Mouse (Mus musculus) limb, embryonic 10.5 days (tissue): ENCODE measurements around the gene Dnah7a. TPM values are rescaled to one million over a fixed set of nuclear protein-coding genes. Genes with fewer than 3 reads are reported as not detected.
"Not testable (repeated sequence)": the region's sequence is repeated elsewhere in the genome, so short reads cannot be mapped to it uniquely, and the experiment has no call there.

Source experiments
- DNase-seq: peaks from one replicate; pipeline ENCODE4 v3.0.0-alpha.2; 2017; ENCODE audit warnings: low spot score
- H3K27ac ChIP-seq: fragments of 300-500 bp; sonication (generic); 2 replicates; pipeline ENCODE4 v1.5.1; 2016; ENCODE audit warnings: mild to moderate bottlenecking
- H3K27me3 ChIP-seq: fragments of 300-500 bp; sonication (generic); 2 replicates; pipeline ENCODE4 v1.6.1; 2016; ENCODE audit warnings: low read depth, mild to moderate bottlenecking; ENCODE audit not compliant: poor library complexity, severe bottlenecking
- H3K36me3 ChIP-seq: fragments of 300-500 bp; sonication (generic); 2 replicates; pipeline ENCODE4 v1.6.1; 2016; ENCODE audit warnings: mild to moderate bottlenecking, moderate library complexity
- H3K4me1 ChIP-seq: fragments of 300-500 bp; sonication (generic); 2 replicates; pipeline ENCODE4 v1.6.1; 2016
- H3K4me3 ChIP-seq: fragments of 300-500 bp; sonication (generic); 2 replicates; pipeline ENCODE4 v1.5.1; 2016; ENCODE audit warnings: mild to moderate bottlenecking, moderate library complexity
- H3K9me3 ChIP-seq: fragments of 300-500 bp; sonication (generic); replicated peaks from 2 replicates; pipeline ENCODE4 v1.6.1; 2016; ENCODE audit warnings: mild to moderate bottlenecking
- WGBS: fragments of 180-500 bp; shearing (Covaris S2); methylation state at CpG from one replicate; pipeline ENCODE4 v1.1.7; 2016; 5-methylcytosine and 5-hydroxymethylcytosine counted together
- polyA plus RNA-seq: library from polyadenylated mRNA; unstranded; fragments of >200 nt; fragmentation: Nextera tagmentation; extraction: Ambion mirVana; gene quantifications from 2 replicates; pipeline ENCODE4 v1.2.1, GENCODE M21; 2016

Dnah7a gene
- polyA plus RNA-seq: 2.7 and 4.2 TPM in 2 replicates

DNA sequence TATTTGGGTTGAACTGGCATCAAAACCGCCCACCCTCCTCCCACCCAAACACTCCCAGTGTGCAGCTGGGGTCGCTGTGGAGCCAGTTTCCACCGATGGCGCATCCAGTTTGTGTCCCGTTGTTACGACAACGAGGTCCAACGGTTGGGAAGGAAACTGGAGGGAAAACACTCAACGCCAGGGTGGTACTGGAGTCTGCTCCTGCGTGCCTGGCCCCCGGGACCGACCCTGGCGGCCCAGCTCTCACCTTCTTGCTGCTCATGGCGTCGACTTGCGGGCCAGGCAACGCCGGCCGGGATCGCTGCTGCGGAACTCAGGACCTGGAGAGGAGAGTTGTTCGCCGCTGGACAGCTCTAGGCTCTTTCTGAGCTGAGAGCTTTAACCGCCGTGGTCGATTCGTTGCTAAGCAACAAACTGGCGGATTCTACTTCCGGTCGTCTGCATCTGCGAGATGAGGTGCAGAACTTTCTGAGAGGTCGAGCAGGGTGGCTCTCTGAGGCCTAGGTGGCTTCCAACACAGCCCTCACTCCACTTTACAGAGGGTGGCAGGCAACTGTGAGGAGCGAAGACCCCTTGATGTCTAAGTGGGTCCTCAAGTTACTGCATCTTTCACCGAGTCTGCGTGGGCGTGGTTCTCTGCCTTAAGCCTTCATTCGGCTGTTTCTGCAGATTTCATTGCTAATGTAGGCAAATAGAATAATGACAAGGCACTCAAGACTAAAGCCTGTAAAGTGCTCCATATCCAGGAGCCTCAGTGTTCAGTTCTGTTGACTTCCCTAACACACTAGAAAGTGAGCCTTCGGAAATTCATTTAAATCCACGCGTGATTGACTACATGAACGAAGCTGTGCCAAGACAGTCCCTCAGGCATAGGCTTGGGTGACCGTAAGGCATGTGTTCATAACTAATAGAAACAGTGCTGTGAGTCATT lies at the start of gene Dnah7a:
Gene Dnah7a (minus strand): TSS at position 354 of the 931 bp plus-strand sequence.
- 19% methylated on average over 42 of the region's 42 CpGs for WGBS
- Histone ChIP-seq H3K36me3 (no peaks in the 10 kb centered on the region), H3K27me3 (no peaks in the 10 kb centered on the region), H3K9me3 (no peaks in the 10 kb centered on the region), H3K4me3 (peak within 1 kb of the TSS; percentile 61), H3K4me1 (peaks cover 9% of the 10 kb centered on the region), H3K27ac (peak within 1 kb of the TSS; percentile 83)
- peak; percentile 80 for DNase-seq

DNA sequence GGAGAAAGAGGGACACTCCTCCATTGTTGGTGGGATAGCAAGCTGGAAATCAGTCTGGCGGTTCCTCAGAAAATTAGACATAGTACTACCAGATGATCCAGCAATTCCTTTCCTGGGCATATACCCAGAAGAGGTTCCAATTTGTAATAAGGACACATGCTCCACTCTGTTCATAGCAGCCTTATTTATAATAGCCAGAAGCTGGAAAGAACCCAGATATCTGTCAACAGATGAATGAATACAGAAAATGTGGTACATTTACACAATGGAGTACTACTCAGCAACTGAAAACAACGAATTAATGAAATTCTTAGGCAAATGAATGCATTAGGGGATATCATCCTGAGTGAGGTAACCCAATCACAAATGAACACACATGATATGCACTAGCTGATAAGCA lies 46.9 kb upstream of the Dnah7a start:
- H3K9me3 ChIP-seq, H3K27me3 ChIP-seq, H3K27ac ChIP-seq, H3K4me3 ChIP-seq, H3K36me3 ChIP-seq, DNase-seq, H3K4me1 ChIP-seq: not testable (repeated sequence)
- WGBS: 92% methylated on average over 2 of the region's 2 CpGs

DNA sequence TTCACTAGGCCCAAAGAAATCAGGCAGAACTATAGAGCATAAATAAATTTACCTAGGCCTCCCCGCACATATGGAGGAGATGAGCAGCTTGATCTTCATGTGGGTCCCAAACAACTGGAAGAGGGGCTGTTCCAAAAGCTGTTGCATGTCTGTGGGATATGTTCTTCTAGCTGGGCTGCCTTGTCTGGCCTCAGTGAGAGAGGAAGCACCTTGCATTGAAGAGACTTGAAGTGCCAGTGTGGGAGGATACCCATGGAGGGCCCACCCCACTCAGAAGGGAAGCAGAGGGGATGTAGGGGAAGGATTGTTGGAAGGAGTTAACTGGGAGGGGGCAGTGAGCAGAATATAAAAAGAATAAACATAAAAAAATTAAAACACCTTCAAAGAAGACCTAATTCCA lies 44.6 kb upstream of the Dnah7a start:
- no peaks in the 10 kb centered on the region for H3K27me3 ChIP-seq
- no peak for DNase-seq
- 71% methylated on average over 1 of the region's 1 CpGs for WGBS
- H3K9me3 ChIP-seq: no peaks in the 10 kb centered on the region
- no peak overlapping the region for H3K27ac ChIP-seq
- H3K4me1 ChIP-seq: no peaks in the 10 kb centered on the region
- H3K36me3 ChIP-seq: no peaks in the 10 kb centered on the region
- no peak overlapping the region for H3K4me3 ChIP-seq

DNA sequence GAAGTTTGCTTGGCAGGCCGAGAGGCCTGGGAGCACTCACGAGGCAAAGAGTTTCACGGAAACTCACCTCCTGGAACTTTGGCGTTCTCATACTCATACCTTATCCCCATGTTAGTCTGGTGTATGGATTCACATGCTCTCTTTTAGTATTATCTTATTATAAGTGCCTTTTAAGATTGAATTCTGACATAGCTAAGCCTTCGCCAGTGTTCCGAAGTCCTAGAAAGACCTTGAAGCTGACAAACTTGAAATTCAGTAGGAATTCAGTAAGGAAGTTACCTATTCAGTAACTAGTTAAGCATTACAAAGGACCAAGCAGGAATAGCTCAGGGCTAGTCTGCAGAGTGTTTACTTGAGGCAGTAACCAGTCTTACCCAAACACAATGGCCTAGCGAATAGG lies 44.1 kb upstream of the Dnah7a start:
- H3K9me3 ChIP-seq, H3K36me3 ChIP-seq, H3K27ac ChIP-seq, H3K4me1 ChIP-seq, DNase-seq, H3K4me3 ChIP-seq, H3K27me3 ChIP-seq: not testable (repeated sequence)
- WGBS: 85% methylated on average over 7 of the region's 7 CpGs

DNA sequence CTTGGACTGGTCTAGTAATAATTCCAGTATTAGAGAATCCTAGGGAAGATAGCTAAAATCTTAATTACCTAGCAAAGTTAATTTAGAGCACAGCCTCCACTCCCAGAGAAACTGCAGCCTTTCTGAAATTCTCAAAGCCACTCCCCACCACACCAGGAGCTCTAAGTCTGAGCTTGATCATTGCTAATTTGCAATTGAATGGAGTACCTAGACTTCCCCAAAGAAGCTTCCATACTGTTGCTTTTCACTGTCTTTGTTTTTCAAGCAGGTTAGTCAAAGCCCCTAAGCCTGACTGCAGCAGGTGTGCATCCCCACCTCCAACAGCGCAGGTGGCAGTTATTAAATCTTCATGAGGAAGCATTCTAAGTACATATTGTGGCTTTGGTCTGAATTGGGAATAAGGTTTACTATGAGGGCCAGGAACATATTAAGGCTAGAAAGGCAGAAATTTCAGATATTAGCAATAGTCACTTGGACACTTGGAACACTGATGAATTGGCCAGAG lies 43.3 kb upstream of the Dnah7a start:
- WGBS: 76% methylated on average over 1 of the region's 1 CpGs

DNA sequence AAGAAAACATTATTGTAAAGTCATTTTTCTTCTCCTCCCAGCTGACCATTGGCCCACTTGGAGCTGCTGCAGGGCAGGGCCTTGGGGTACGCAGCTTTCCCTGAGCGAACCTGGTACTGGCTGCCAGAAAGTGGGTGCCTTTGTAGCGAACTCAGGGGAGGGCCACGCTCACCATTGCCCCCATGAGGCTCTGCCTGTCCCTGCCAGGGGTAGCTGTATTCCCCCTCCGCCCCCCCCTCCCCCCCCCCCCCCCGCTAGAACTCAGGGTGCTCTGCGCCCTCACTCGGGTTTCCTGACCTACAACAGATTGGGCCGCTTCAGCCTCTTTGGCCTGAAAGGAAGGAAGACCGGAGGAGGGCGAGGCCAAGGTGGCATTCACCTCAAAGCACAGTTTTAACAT lies 42.0 kb upstream of the Dnah7a start:
- H3K27ac ChIP-seq: no peak overlapping the region
- no peaks in the 10 kb centered on the region for H3K27me3 ChIP-seq
- H3K4me1 ChIP-seq: no peaks in the 10 kb centered on the region
- no peaks in the 10 kb centered on the region for H3K9me3 ChIP-seq
- H3K36me3 ChIP-seq: no peaks in the 10 kb centered on the region
- DNase-seq: no peak
- H3K4me3 ChIP-seq: no peak overlapping the region
- 18% methylated on average over 9 of the region's 11 CpGs for WGBS

More for the DNA sequence above, 43.3 kb upstream of the Dnah7a start:
- H3K9me3 ChIP-seq, H3K27ac ChIP-seq, DNase-seq, H3K4me3 ChIP-seq, H3K36me3 ChIP-seq, H3K27me3 ChIP-seq, H3K4me1 ChIP-seq: not testable (repeated sequence)

DNA sequence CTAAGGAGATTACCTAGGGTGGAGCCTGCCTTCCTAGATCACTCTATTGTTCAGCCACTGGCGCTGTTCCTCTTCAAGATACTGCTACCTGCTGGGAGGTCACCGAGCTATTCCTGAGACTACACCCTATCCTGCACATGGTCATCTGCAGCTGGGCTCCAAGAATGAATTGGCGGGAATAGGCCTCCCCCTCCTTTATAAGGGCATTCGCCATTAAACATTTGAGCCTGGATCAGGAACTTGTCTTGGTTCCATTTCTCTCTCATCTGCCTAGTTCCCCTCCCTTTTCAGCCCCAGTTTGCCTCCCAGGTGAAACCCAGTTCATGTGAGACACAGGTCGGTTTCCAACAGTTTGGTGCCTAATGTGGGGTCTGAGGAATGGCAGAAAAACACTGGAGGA lies 39.4 kb upstream of the Dnah7a start:
- Histone ChIP-seq H3K27me3 (no peaks in the 10 kb centered on the region), H3K4me1 (no peaks in the 10 kb centered on the region), H3K36me3 (no peaks in the 10 kb centered on the region), H3K4me3 (no peak overlapping the region), H3K27ac (no peak overlapping the region), H3K9me3 (no peaks in the 10 kb centered on the region)
- DNase-seq: no peak
- WGBS: 87% methylated on average over 5 of the region's 5 CpGs

DNA sequence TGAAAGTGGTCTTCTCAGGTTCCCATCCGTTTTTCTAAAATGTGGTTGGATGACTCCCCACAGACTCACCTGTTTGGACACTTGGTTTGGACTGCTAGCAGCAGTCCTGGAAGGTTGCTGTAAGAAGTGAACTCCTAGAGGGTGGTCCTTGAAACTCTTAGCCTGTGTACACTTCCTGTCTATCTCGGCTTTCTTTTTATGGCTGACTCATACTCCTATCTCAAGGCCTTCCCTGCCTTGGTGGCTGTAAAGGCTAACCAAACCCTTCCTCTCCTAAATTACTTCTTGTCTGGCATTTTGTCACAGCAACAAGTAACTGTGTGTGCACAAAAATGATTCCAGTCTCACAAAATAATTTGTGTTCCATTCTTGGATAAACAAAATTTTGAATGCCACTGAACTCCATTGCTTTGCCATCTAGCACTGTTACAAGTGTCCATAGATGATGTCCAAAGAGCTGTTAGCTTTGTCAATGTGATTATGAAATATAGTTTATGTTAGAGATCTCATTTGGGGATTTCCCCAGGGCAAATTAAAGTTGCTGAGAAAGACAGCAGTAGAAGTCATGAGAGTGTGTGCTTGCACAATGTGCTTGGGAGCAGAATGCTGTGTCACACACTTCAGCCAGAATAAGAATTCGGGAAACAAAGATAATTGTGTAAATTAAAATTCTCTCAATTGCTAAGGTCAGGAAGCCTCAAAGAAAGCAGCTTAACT lies 35.3 kb upstream of the Dnah7a start:
- WGBS: 82% methylated on average over 3 of the region's 3 CpGs
- no peak overlapping the region for H3K4me3 ChIP-seq
- no peaks in the 10 kb centered on the region for H3K4me1 ChIP-seq
- no peak overlapping the region for H3K27ac ChIP-seq
- no peaks in the 10 kb centered on the region for H3K27me3 ChIP-seq
- no peak for DNase-seq
- no peaks in the 10 kb centered on the region for H3K9me3 ChIP-seq
- no peaks in the 10 kb centered on the region for H3K36me3 ChIP-seq

DNA sequence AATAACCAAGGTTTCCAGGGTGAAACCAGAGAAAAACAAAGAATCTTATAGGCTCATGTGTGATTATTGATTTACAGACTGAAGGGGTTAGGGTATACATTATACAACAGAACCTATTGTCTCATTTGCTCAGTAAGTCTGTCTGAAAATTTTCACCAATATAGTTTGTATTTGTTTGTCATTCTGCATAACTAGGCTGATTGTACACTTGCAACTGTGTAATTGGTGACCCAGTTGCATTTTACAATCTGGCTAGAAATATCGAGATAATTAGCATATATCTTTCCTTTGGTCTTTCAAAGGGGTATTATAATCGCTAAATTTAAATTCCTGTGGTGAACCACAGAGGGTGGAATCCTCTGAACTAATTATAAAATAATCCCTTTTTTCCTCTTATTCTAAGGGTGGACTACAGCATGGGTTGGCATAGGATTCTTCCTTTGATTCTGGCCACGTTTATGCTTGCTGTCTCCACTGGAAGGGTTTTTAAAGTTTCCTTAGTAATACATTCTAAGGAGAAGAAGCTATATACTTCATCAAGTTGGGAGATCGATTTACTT lies 34.3 kb upstream of the Dnah7a start:
- Histone ChIP-seq H3K9me3 (no peaks in the 10 kb centered on the region), H3K36me3 (no peaks in the 10 kb centered on the region), H3K4me3 (no peak overlapping the region), H3K27ac (no peak overlapping the region), H3K4me1 (no peaks in the 10 kb centered on the region), H3K27me3 (no peaks in the 10 kb centered on the region)
- no peak for DNase-seq
- 89% methylated on average over 4 of the region's 4 CpGs for WGBS

DNA sequence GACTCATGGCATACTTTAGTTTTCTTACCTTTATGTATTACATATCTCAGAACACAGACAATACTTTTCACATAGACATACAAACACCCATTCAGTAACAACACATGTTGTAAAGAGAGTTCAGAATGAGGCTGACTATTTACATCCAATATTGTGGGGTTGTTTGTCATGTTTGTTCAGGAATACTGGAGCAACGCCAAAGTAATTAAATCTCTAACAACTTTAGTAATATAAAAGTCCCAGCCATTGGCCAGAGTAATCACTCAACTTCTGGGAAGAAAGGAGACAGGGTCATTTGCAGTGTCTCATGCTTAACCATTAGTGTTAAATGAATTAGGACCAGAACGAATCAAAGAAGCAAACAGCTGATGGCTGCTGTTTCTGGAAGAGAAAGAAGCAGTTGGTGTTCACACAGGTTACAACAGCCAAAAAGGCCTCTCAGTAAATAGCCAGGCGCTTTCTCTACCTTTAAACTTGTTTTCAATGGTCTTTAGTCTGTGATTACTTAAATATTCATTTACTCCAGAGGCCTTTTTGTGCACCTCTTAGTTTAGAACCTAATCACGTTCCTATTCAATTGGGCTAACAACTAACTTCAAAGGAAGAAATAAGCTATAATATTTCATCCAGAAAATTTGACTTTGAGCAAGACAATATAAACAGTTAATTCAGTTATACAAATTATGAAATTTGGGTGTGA lies 33.6 kb upstream of the Dnah7a start:
- H3K4me1 ChIP-seq, DNase-seq, H3K27ac ChIP-seq, H3K36me3 ChIP-seq, H3K27me3 ChIP-seq, H3K4me3 ChIP-seq, H3K9me3 ChIP-seq: not testable (repeated sequence)
- 54% methylated on average over 3 of the region's 4 CpGs for WGBS

DNA sequence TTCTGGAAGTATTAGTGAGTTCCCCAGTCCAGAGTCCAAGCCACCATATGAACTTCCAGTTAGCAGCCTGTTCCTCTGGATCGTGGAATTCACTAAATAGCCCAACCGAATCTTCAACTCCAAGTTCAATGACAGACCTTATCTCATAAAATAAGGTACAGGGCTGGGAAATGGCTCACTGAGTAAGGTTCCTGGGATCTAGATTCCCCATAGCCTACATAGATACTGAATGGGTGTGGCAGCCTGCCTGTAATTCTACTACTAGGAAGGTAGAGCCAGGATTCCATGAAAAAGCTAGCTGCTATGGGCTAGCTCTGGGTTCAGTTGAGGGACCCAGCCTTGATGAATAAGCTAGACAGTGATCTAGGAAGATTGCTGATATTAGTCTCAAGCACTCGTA lies 30.0 kb upstream of the Dnah7a start:
- H3K4me1 ChIP-seq: no peaks in the 10 kb centered on the region
- no peaks in the 10 kb centered on the region for H3K9me3 ChIP-seq
- no peaks in the 10 kb centered on the region for H3K36me3 ChIP-seq
- H3K27ac ChIP-seq: no peak overlapping the region
- H3K27me3 ChIP-seq: no peaks in the 10 kb centered on the region
- no peak for DNase-seq
- H3K4me3 ChIP-seq: no peak overlapping the region
- 91% methylated on average over 3 of the region's 3 CpGs for WGBS

DNA sequence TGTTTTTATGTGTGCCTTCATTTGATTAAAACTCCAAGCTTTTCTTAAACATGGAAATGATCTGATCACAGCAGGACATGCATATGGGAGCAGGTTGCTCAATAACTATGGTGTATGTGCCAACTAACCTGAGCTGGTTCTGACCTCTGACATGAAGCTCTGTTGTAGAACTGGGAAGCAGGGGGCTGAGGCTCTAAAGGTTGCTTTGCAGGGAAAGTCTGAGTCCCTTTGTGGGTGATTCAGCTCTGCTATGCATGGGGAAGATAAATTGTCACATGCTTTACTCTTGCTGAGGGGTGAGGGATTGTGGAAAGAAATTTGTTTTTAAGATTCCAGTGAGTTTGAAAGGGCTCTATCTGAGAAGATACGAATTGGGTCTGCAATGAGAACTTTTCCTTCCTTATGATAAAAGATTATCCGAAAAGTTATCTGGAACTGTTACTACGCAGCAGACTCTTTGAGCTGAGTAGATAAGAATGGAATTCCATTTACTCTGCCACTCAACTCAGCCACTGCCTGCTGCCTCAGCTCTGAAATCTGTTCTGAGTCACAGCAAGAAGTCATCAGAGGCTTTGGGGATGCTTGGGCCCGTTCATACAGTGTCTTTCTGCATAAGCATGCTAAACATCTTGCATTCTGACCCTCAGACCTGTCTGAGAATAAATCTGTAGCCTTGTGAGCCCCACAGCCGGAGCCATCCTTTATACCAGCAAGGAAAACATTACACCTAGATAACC lies 22.1 kb upstream of the Dnah7a start:
- H3K27me3 ChIP-seq: no peaks in the 10 kb centered on the region
- 76% methylated on average over 5 of the region's 5 CpGs for WGBS
- no peaks in the 10 kb centered on the region for H3K4me1 ChIP-seq

More for the DNA sequence above, 22.1 kb upstream of the Dnah7a start:
- no peak overlapping the region for H3K27ac ChIP-seq
- no peak for DNase-seq
- no peaks in the 10 kb centered on the region for H3K9me3 ChIP-seq
- no peaks in the 10 kb centered on the region for H3K36me3 ChIP-seq
- no peak overlapping the region for H3K4me3 ChIP-seq
